Mouse (Mus musculus): ENCODE results near the gene Pde4c. TPM values are rescaled to one million over a fixed set of nuclear protein-coding genes. Genes with fewer than 3 reads are reported as not detected.
A peak's percentile ranks its signal among the peaks of the same experiment; 100 is the strongest.

Pde4c gene
- polyA plus RNA-seq, 1 experiment, result 0.10 TPM

GRCm38 (mm10) chr8:70791975-70792691 is 68.6 kb downstream of the Pde4c start:
- peak overlapping the region; percentile 25 for H3K4me3 ChIP-seq
- H3ac ChIP-seq (ENCODE audit: control insufficient read depth, insufficient read length), result peak overlapping the region; percentile 13
- H3K4me2 ChIP-seq (ENCODE audit: low read depth), result peak overlapping the region; percentile 92
- peaks cover 15% of the 10 kb centered on the region for H3K79me2 ChIP-seq (ENCODE audit: control insufficient read depth, insufficient read depth)
- H3K36me3 ChIP-seq (ENCODE audit: control insufficient read depth, insufficient read depth), result no peaks in the 10 kb centered on the region
- no peaks in the 10 kb centered on the region for H3K27me3 ChIP-seq (ENCODE audit: control insufficient read depth, insufficient read depth, insufficient read length)
- TF ChIP-seq SRF (IDR thresholded peaks at IDR 0.05; ENCODE audit: control insufficient read depth, insufficient read length, low read depth), result peak; percentile 70
- TF ChIP-seq TCF3 (IDR thresholded peaks at IDR 0.05; ENCODE audit: insufficient read length, low read depth), result no peak
- TF ChIP-seq MYOG (IDR thresholded peaks at IDR 0.05; ENCODE audit: control insufficient read depth in 1 of 3, insufficient read depth in 1 of 3, insufficient read length in 2 of 3, low read depth in 2 of 3), result no peak
- TF ChIP-seq POLR2A (IDR thresholded peaks at IDR 0.05; ENCODE audit: insufficient read length, low read depth), result peak; percentile 64

GRCm38 (mm10) chr8:70792700-70793099 is 69.2 kb downstream of the Pde4c start:
- Histone ChIP-seq H3K27me3 (ENCODE audit: control insufficient read depth, insufficient read depth, insufficient read length) (no peaks in the 10 kb centered on the region), H3ac (ENCODE audit: control insufficient read depth, insufficient read length) (peak overlapping the region; percentile 13), H3K4me2 (ENCODE audit: low read depth) (peak overlapping the region; percentile 92), H3K36me3 (ENCODE audit: control insufficient read depth, insufficient read depth) (no peaks in the 10 kb centered on the region), H3K79me2 (ENCODE audit: control insufficient read depth, insufficient read depth) (peaks cover 15% of the 10 kb centered on the region), H3K4me3 (peak overlapping the region; percentile 25)
- peak in 1 of 3 experiments; percentile 2 for TF ChIP-seq MYOG (IDR thresholded peaks at IDR 0.05; ENCODE audit: control insufficient read depth in 1 of 3, insufficient read depth in 1 of 3, insufficient read length in 2 of 3, low read depth in 2 of 3)
- TF ChIP-seq TCF3 (IDR thresholded peaks at IDR 0.05; ENCODE audit: insufficient read length, low read depth), result no peak

- no peak overlapping the region for H3K4me3 ChIP-seq
- peaks cover 15% of the 10 kb centered on the region for H3K79me2 ChIP-seq (ENCODE audit: control insufficient read depth, insufficient read depth)
- no peaks in the 10 kb centered on the region for H3K36me3 ChIP-seq (ENCODE audit: control insufficient read depth, insufficient read depth)
- TF ChIP-seq MAX (IDR thresholded peaks at IDR 0.05; ENCODE audit: low read depth) (no peak), REST (IDR thresholded peaks at IDR 0.05; ENCODE audit: insufficient read depth, insufficient read length) (no peak), MYOG (IDR thresholded peaks at IDR 0.05; ENCODE audit: control insufficient read depth in 1 of 3, insufficient read depth in 1 of 3, insufficient read length in 2 of 3, low read depth in 2 of 3) (no peak), SRF (IDR thresholded peaks at IDR 0.05; ENCODE audit: control insufficient read depth, insufficient read length, low read depth) (no peak), E2F4 (IDR thresholded peaks at IDR 0.05; ENCODE audit: insufficient read depth) (no peak), CEBPB (IDR thresholded peaks at IDR 0.05; ENCODE audit: insufficient read depth, poor library complexity, severe bottlenecking) (no peak), USF1 (IDR thresholded peaks at IDR 0.05; ENCODE audit: low read depth) (no peak), POLR2A (IDR thresholded peaks at IDR 0.05; ENCODE audit: insufficient read length, low read depth) (no peak), MYOD1 (IDR thresholded peaks at IDR 0.05; ENCODE audit: control insufficient read depth in 1 of 3, insufficient read length in 2 of 3, low read depth in 2 of 3) (no peak), TCF3 (IDR thresholded peaks at IDR 0.05; ENCODE audit: insufficient read length, low read depth) (no peak), POLR2AphosphoS2 (IDR thresholded peaks at IDR 0.05; ENCODE audit: insufficient read length, low read depth) (no peak), TCF12 (IDR thresholded peaks at IDR 0.05; ENCODE audit: insufficient read depth, poor library complexity, severe bottlenecking) (no peak)
- H3K4me2 ChIP-seq (ENCODE audit: low read depth), result no peak overlapping the region
- H3K27me3 ChIP-seq (ENCODE audit: control insufficient read depth, insufficient read depth, insufficient read length), result no peaks in the 10 kb centered on the region
- no peak overlapping the region for H3ac ChIP-seq (ENCODE audit: control insufficient read depth, insufficient read length)
Measured at GRCm38 (mm10) chr8:70794215-70794614, 70.7 kb downstream of the Pde4c start.

GRCm38 (mm10) chr8:70795370-70795769 is 71.8 kb downstream of the Pde4c start:
- H3ac ChIP-seq (ENCODE audit: control insufficient read depth, insufficient read length), result no peak overlapping the region
- H3K36me3 ChIP-seq (ENCODE audit: control insufficient read depth, insufficient read depth), result no peaks in the 10 kb centered on the region
- H3K4me3 ChIP-seq, result no peak overlapping the region
- TF ChIP-seq MAX (IDR thresholded peaks at IDR 0.05; ENCODE audit: low read depth) (no peak), MYOD1 (IDR thresholded peaks at IDR 0.05; ENCODE audit: control insufficient read depth in 1 of 3, insufficient read length in 2 of 3, low read depth in 2 of 3) (no peak), REST (IDR thresholded peaks at IDR 0.05; ENCODE audit: insufficient read depth, insufficient read length) (no peak)
- peaks cover 15% of the 10 kb centered on the region for H3K79me2 ChIP-seq (ENCODE audit: control insufficient read depth, insufficient read depth)
- H3K27me3 ChIP-seq (ENCODE audit: control insufficient read depth, insufficient read depth, insufficient read length), result no peaks in the 10 kb centered on the region
- H3K4me2 ChIP-seq (ENCODE audit: low read depth), result peak overlapping the region; percentile 86

GRCm38 (mm10) chr8:70796403-70797080 is 73.0 kb downstream of the Pde4c start:
- H3K27me3 ChIP-seq (ENCODE audit: control insufficient read depth, insufficient read depth, insufficient read length), result no peaks in the 10 kb centered on the region
- peak overlapping the region; percentile 86 for H3K4me2 ChIP-seq (ENCODE audit: low read depth)
- TF ChIP-seq USF1 (IDR thresholded peaks at IDR 0.05; ENCODE audit: low read depth) (no peak), SRF (IDR thresholded peaks at IDR 0.05; ENCODE audit: control insufficient read depth, insufficient read length, low read depth) (no peak), TCF12 (IDR thresholded peaks at IDR 0.05; ENCODE audit: insufficient read depth, poor library complexity, severe bottlenecking) (peak; percentile 36), POLR2A (IDR thresholded peaks at IDR 0.05; ENCODE audit: insufficient read length, low read depth) (peak; percentile 65), POLR2AphosphoS2 (IDR thresholded peaks at IDR 0.05; ENCODE audit: insufficient read length, low read depth) (peak; percentile 47), REST (IDR thresholded peaks at IDR 0.05; ENCODE audit: insufficient read depth, insufficient read length) (no peak), E2F4 (IDR thresholded peaks at IDR 0.05; ENCODE audit: insufficient read depth) (no peak), CEBPB (IDR thresholded peaks at IDR 0.05; ENCODE audit: insufficient read depth, poor library complexity, severe bottlenecking) (no peak), MYOD1 (IDR thresholded peaks at IDR 0.05; ENCODE audit: control insufficient read depth in 1 of 3, insufficient read length in 2 of 3, low read depth in 2 of 3) (peak; percentile 48 to 86 (median 80)), TCF3 (IDR thresholded peaks at IDR 0.05; ENCODE audit: insufficient read length, low read depth) (no peak), MAX (IDR thresholded peaks at IDR 0.05; ENCODE audit: low read depth) (no peak), MYOG (IDR thresholded peaks at IDR 0.05; ENCODE audit: control insufficient read depth in 1 of 3, insufficient read depth in 1 of 3, insufficient read length in 2 of 3, low read depth in 2 of 3) (peak; percentile 37 to 89 (median 44))
- H3ac ChIP-seq (ENCODE audit: control insufficient read depth, insufficient read length), result peak overlapping the region; percentile 14
- peak overlapping the region; percentile 41 for H3K4me3 ChIP-seq
- H3K79me2 ChIP-seq (ENCODE audit: control insufficient read depth, insufficient read depth), result peaks cover 7% of the 10 kb centered on the region
- H3K36me3 ChIP-seq (ENCODE audit: control insufficient read depth, insufficient read depth), result no peaks in the 10 kb centered on the region

Data from myocyte (in vitro differentiated cells).